ENCODE assay signal across 16 mouse cellular contexts in genomic region chr13:89595105-89595504, GRCm38 (mm10). TPM values are rescaled to one million over a fixed set of nuclear protein-coding genes. Genes with fewer than 3 reads are reported as not detected.
"Had no signal": no experiment of that assay in that cellular context is flagged by ENCODE, and none has a peak within 500 bp of the region (broad histone marks: within the 10 kb centered on the region; RNA-seq: fewer than 3 reads in every experiment).

No protein-coding gene starts in this region.

- DNase-seq: kidney, adult 2 months; kidney, postnatal 14 days; layer of hippocampus, adult 9-11 months; layer of hippocampus, postnatal 36 days; liver; liver, embryonic 13.5 days; liver, postnatal 0 days; right cerebral cortex, postnatal 25 days; thymus, postnatal 4 days had no signal

- H3K4me3 ChIP-seq: kidney, embryonic 15.5 days; limb, embryonic 12.5 days; liver, embryonic 13.5 days; megakaryocyte, embryonic 14.5 days; midbrain, embryonic 15.5 days had no signal

- H3K9me3 ChIP-seq: liver, embryonic 13.5 days; midbrain, embryonic 15.5 days had no signal

- ATAC-seq: intestine, embryonic 16.5 days; liver, postnatal 0 days; midbrain, embryonic 15.5 days had no signal

- H3K4me2 ChIP-seq: kidney, embryonic 15.5 days; limb, embryonic 12.5 days; liver, embryonic 13.5 days; midbrain, embryonic 15.5 days had no signal

- H3K4me1 ChIP-seq: kidney, embryonic 15.5 days; limb, embryonic 12.5 days; liver, embryonic 13.5 days; megakaryocyte, embryonic 14.5 days; midbrain, embryonic 15.5 days had no signal

- H3K36me3 ChIP-seq: kidney, embryonic 15.5 days; limb, embryonic 12.5 days; liver, embryonic 13.5 days; midbrain, embryonic 15.5 days had no signal

- H3K27ac ChIP-seq: kidney, embryonic 15.5 days; limb, embryonic 12.5 days; liver, embryonic 13.5 days; macrophage; midbrain, embryonic 15.5 days; stomach, postnatal 0 days had no signal

- H3K9ac ChIP-seq: kidney, embryonic 15.5 days; limb, embryonic 12.5 days; liver, embryonic 13.5 days; liver, postnatal 0 days; midbrain, embryonic 15.5 days had no signal

- H3K27me3 ChIP-seq: kidney, embryonic 15.5 days; limb, embryonic 12.5 days; liver, embryonic 13.5 days; megakaryocyte, embryonic 14.5 days; midbrain, embryonic 15.5 days had no signal

RNA-seq across cellular contexts. Expression of gene Hapln1, which starts 55.5 kb away (rescaled TPM):
- polyA plus RNA-seq: macrophage had no signal
